Mouse (Mus musculus): ENCODE data around the gene Tbx1.

DNA sequence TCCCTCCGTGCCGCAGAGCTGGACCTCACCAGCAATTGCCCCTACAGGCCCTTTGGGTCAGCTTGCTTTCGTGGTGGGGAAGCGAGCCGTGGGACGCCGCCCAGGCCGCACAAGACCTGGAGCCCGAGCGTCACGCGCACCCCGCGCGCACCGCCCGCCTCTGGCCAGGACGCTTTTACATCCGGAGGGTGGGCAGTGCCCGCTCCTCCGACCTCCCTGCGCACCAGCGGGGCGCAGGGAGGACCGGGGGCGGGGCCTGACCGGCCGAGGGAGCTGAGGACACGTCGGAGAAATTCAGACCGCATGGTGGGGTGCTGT is 1.8 kb downstream of the Tbx1 start:
- TF ChIP-seq CTCF (IDR thresholded peaks at IDR 0.05; ENCODE audit: control insufficient read depth, insufficient read depth, insufficient replicate concordance, low read depth, low read length): no peak
- TF ChIP-seq POLR2A (IDR thresholded peaks at IDR 0.05; ENCODE audit: control insufficient read depth, low read depth, low read length): no peak

All from testis, adult 2 months (tissue).